Mouse (Mus musculus): ENCODE data around the gene Tmem132c.
"Not testable (repeated sequence)": the region's sequence is repeated elsewhere in the genome, so short reads cannot be mapped to it uniquely, and the experiment has no call there.

Gene Tmem132c

DNA sequence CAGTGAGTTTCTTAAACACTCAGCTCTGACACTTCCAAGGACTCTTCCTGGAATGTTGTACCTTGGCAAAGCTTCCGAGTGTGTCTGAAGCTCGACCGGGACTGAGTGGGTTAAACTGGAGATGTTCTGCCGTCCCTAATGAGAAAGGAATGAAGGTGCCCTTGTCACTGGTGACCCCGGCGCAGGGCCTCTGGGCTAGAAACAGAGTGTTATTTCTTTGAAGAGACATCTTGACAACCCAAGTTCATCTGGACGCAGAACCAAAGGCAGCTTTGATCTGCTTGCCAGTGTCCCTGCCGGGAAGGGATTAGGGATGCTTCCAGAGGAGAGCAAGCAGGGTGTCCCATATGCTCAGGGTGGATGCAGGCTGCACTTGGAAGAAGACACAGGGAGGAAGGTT, 114.2 kb downstream of the Tmem132c start:
- Histone ChIP-seq H3K4me3 (replicated peaks; ENCODE audit: low read length) (no peak overlapping the region), H3K9me3 (ENCODE audit: low read length) (no peaks in the 10 kb centered on the region)
- TF ChIP-seq CTCF (conservative IDR thresholded peaks at IDR 0.05; ENCODE audit: low read length) (no peak), POU5F1 (IDR thresholded peaks at IDR 0.05; ENCODE audit: borderline replicate concordance, low read length) (no peak), NANOG (IDR thresholded peaks at IDR 0.05; ENCODE audit: borderline replicate concordance, low read length) (no peak)

DNA sequence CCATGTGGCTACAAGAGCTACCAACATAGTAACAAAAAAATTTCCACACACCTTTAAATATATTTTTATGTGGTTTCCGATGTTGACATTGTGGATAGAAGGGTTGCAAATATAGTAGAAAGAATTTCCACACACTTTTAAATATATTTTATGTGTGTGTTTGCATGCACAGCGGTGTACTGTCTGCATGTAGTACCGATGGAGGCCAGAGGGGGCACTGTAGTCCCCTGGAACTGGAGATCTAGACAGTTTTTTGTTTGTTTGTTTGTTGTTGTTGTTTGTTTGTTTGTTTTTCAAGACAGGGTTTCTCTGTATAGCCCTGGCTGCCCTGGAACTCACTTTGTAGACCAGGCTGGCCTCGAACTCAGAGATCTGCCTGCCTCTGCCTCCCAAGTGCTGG, 116.3 kb downstream of the Tmem132c start:
- not testable (repeated sequence) for H3K27me3 ChIP-seq (ENCODE audit: insufficient read depth, low read length); H3K4me3 ChIP-seq (replicated peaks; ENCODE audit: low read length); H3K36me3 ChIP-seq (ENCODE audit: insufficient read depth, low read length); H3K9me3 ChIP-seq (ENCODE audit: low read length)
- TF ChIP-seq CTCF (conservative IDR thresholded peaks at IDR 0.05; ENCODE audit: low read length) = peak; percentile 93
- H3K4me1 ChIP-seq (replicated peaks; ENCODE audit: low read depth, low read length) = peaks cover 43% of the 10 kb centered on the region

More for the DNA sequence above, 114.2 kb downstream of the Tmem132c start:
- peaks cover 7% of the 10 kb centered on the region; the same call in 1 of the 2 replicates for H3K27me3 ChIP-seq (ENCODE audit: insufficient read depth, low read length)
- H3K4me1 ChIP-seq (replicated peaks; ENCODE audit: low read depth, low read length) = peaks cover 27% of the 10 kb centered on the region
- no peaks in the 10 kb centered on the region for H3K36me3 ChIP-seq (ENCODE audit: insufficient read depth, low read length)

DNA sequence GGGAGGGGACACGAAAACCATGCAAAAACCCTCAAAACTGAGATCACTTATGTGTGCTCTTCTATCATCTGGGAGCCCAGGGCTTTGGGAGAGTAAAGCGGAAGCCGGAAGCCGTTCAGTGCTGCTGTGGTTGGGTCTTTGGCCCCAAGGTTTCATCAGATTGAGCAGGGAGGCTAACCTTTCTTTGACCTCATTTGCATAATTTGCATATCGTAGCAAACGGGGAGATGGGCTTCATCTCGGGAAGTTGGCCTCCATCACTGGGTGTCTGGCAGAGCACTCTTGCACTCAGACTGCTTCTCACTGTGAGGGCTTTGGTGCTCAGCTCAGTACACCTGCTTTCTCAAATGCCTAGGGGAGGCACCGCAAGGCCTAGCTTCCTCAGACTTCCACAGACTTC, 119.5 kb downstream of the Tmem132c start:
- Histone ChIP-seq H3K36me3 (ENCODE audit: insufficient read depth, low read length) (no peaks in the 10 kb centered on the region), H3K27me3 (ENCODE audit: insufficient read depth, low read length) (no peaks in the 10 kb centered on the region), H3K4me3 (replicated peaks; ENCODE audit: low read length) (0 out of 2 replicates have a peak overlapping the region, but pooled peaks have one; percentile 17), H3K4me1 (replicated peaks; ENCODE audit: low read depth, low read length) (peaks cover 43% of the 10 kb centered on the region), H3K9me3 (ENCODE audit: low read length) (no peaks in the 10 kb centered on the region)
- TF ChIP-seq CTCF (conservative IDR thresholded peaks at IDR 0.05; ENCODE audit: low read length) (no peak), POU5F1 (IDR thresholded peaks at IDR 0.05; ENCODE audit: borderline replicate concordance, low read length) (peak; percentile 85; the same call in 1 of the 2 replicates), NANOG (IDR thresholded peaks at IDR 0.05; ENCODE audit: borderline replicate concordance, low read length) (no peak)

DNA sequence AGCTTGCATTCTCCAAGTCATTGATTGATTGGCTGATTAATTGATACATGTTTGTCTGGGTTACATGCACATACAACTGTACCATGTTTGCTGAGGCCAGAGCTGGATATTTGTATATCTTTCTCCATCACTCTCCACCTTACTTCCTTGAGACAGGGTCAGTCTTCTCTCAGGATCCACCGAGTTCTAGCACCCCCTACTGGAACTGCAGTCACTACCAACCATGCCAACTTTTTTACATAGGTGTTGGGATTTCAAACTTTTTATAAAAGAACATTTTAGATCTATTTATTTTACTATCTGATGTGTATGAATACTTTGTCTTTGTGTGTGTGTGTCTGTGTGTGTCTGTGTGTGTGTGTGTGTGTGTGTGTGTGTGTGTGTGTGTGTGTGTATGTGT, 123.5 kb downstream of the Tmem132c start:
- Histone ChIP-seq H3K27me3 (ENCODE audit: insufficient read depth, low read length) (no peaks in the 10 kb centered on the region), H3K4me3 (replicated peaks; ENCODE audit: low read length) (no peak overlapping the region), H3K36me3 (ENCODE audit: insufficient read depth, low read length) (no peaks in the 10 kb centered on the region), H3K9me3 (ENCODE audit: low read length) (no peaks in the 10 kb centered on the region), H3K4me1 (replicated peaks; ENCODE audit: low read depth, low read length) (peaks cover 23% of the 10 kb centered on the region)
- TF ChIP-seq CTCF (conservative IDR thresholded peaks at IDR 0.05; ENCODE audit: low read length) (peak; percentile 53), POU5F1 (IDR thresholded peaks at IDR 0.05; ENCODE audit: borderline replicate concordance, low read length) (no peak)

DNA sequence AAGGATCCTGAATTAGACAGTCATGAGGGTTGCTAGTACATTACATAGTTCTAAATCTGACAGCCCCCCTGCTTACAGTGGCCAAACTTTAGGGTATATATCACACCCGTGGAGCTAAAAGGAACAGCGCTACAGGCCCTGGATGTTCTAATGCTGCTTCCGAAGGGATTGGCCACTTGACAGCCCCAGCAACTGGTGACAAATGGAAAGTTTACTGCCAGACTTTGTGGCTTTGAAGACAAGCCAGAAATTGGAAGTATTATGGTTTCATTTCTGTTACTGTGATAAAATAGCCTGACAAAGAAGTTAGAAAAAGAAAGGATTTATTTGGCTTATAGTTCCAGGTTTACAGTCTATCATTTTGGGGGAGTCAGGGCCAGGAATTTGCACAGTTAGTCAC, 126.6 kb downstream of the Tmem132c start:
- Histone ChIP-seq H3K27me3 (ENCODE audit: insufficient read depth, low read length) (no peaks in the 10 kb centered on the region), H3K9me3 (ENCODE audit: low read length) (no peaks in the 10 kb centered on the region), H3K4me1 (replicated peaks; ENCODE audit: low read depth, low read length) (no peaks in the 10 kb centered on the region), H3K36me3 (ENCODE audit: insufficient read depth, low read length) (no peaks in the 10 kb centered on the region), H3K4me3 (replicated peaks; ENCODE audit: low read length) (no peak overlapping the region)
- TF ChIP-seq NANOG (IDR thresholded peaks at IDR 0.05; ENCODE audit: borderline replicate concordance, low read length) = no peak
- TF ChIP-seq CTCF (conservative IDR thresholded peaks at IDR 0.05; ENCODE audit: low read length) = no peak
- TF ChIP-seq POU5F1 (IDR thresholded peaks at IDR 0.05; ENCODE audit: borderline replicate concordance, low read length) = no peak

DNA sequence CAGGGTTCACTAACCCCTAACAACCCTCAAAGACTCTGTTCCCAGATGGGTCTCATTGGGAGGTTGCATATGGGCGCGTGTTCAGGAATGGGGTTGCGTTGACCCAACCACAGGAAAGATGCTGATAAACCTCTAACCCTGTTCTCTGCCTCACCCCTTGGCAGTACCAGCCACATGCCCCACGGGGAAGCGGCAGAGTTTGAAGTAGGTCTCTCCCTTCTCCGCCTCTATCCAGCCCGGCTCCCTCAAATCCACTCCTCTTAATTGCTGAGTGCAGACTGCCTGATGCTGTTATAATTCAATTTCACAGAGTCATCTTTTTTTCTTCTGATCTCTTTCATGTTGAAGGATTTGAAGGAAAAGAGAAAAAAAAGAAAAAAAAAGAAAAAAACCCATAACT, 128.2 kb downstream of the Tmem132c start:
- Histone ChIP-seq H3K9me3 (ENCODE audit: low read length) (no peaks in the 10 kb centered on the region), H3K27me3 (ENCODE audit: insufficient read depth, low read length) (no peaks in the 10 kb centered on the region), H3K4me1 (replicated peaks; ENCODE audit: low read depth, low read length) (no peaks in the 10 kb centered on the region), H3K4me3 (replicated peaks; ENCODE audit: low read length) (no peak overlapping the region), H3K36me3 (ENCODE audit: insufficient read depth, low read length) (no peaks in the 10 kb centered on the region)
- TF ChIP-seq POU5F1 (IDR thresholded peaks at IDR 0.05; ENCODE audit: borderline replicate concordance, low read length) (no peak), NANOG (IDR thresholded peaks at IDR 0.05; ENCODE audit: borderline replicate concordance, low read length) (no peak), CTCF (conservative IDR thresholded peaks at IDR 0.05; ENCODE audit: low read length) (no peak)

DNA sequence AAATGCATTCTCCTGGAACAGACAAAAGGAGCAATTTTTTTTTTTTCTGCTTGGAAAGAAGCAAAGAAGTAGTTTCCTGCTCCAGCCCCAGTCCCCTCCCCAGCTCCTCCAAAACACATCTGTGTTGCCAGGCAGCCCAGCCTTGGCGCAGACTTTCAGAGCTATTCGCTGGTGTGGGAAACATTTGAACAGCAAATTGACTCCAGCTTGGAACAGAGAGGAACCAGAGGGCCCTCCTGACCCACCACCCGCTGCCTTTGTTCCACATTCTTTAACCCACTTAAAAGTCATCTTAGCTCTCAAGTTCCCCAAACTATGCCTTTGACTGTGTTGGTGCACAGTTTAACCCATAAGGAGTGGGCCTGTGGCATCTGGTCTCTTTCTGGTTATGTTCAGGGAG, 128.9 kb downstream of the Tmem132c start:
- TF ChIP-seq NANOG (IDR thresholded peaks at IDR 0.05; ENCODE audit: borderline replicate concordance, low read length) (no peak), CTCF (conservative IDR thresholded peaks at IDR 0.05; ENCODE audit: low read length) (no peak), POU5F1 (IDR thresholded peaks at IDR 0.05; ENCODE audit: borderline replicate concordance, low read length) (no peak)
- Histone ChIP-seq H3K4me1 (replicated peaks; ENCODE audit: low read depth, low read length) (no peaks in the 10 kb centered on the region), H3K4me3 (replicated peaks; ENCODE audit: low read length) (no peak overlapping the region), H3K27me3 (ENCODE audit: insufficient read depth, low read length) (0 out of 2 replicates have a peak, but pooled peaks cover 4% of the 10 kb centered on the region), H3K9me3 (ENCODE audit: low read length) (no peaks in the 10 kb centered on the region), H3K36me3 (ENCODE audit: insufficient read depth, low read length) (no peaks in the 10 kb centered on the region)

DNA sequence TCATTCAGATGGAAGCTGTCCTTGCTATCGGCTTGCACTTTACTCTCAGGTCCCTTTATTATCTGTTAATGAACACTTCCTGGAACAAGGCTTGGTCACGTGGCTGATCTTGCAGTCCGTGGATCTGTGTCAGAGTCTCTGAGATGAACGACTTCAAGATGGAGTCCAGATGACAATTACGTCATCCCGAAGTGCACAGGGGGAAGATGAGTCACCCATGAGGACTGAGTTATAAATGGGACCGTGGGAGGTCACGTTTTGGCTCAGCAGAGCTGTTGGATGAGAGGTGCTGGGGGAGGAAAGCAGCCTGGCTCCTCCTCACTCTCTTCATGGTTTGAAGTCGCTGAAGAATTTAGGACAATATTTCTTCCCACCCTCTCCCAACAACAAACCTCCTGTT, 132.6 kb downstream of the Tmem132c start:
- H3K9me3 ChIP-seq (ENCODE audit: low read length) = no peaks in the 10 kb centered on the region

DNA sequence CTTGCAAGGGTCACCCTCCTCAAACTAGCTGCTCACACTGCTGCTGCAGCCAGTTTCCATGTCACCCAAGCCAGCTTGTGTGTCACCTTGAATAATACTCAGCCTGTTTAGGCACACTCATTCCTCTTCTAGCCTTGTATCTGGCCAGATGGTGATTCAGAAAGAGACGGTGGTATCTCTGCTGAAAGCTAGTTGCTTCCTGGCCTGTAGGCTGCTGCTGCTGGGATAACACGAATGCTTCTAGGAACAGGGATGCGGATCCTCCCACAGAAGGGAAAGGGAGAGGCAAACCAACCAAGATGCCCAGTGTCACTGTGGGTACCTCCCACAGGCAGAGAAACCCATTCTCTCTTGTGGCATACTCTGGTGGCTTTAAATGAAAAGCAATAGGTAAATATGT, 134.0 kb downstream of the Tmem132c start:
- Histone ChIP-seq H3K36me3 (ENCODE audit: insufficient read depth, low read length) (no peaks in the 10 kb centered on the region), H3K4me3 (replicated peaks; ENCODE audit: low read length) (no peak overlapping the region), H3K4me1 (replicated peaks; ENCODE audit: low read depth, low read length) (no peaks in the 10 kb centered on the region), H3K9me3 (ENCODE audit: low read length) (no peaks in the 10 kb centered on the region), H3K27me3 (ENCODE audit: insufficient read depth, low read length) (0 out of 2 replicates have a peak, but pooled peaks cover 7% of the 10 kb centered on the region)
- TF ChIP-seq NANOG (IDR thresholded peaks at IDR 0.05; ENCODE audit: borderline replicate concordance, low read length) (no peak), POU5F1 (IDR thresholded peaks at IDR 0.05; ENCODE audit: borderline replicate concordance, low read length) (no peak), CTCF (conservative IDR thresholded peaks at IDR 0.05; ENCODE audit: low read length) (no peak)

More for the DNA sequence above, 132.6 kb downstream of the Tmem132c start:
- Histone ChIP-seq H3K4me1 (replicated peaks; ENCODE audit: low read depth, low read length) (no peaks in the 10 kb centered on the region), H3K4me3 (replicated peaks; ENCODE audit: low read length) (no peak overlapping the region), H3K27me3 (ENCODE audit: insufficient read depth, low read length) (0 out of 2 replicates have a peak, but pooled peaks cover 7% of the 10 kb centered on the region), H3K36me3 (ENCODE audit: insufficient read depth, low read length) (no peaks in the 10 kb centered on the region)
- no peak for TF ChIP-seq POU5F1 (IDR thresholded peaks at IDR 0.05; ENCODE audit: borderline replicate concordance, low read length)
- TF ChIP-seq NANOG (IDR thresholded peaks at IDR 0.05; ENCODE audit: borderline replicate concordance, low read length) = no peak
- TF ChIP-seq CTCF (conservative IDR thresholded peaks at IDR 0.05; ENCODE audit: low read length) = no peak

Measured in E14TG2a.4 (cell line).